Mouse (Mus musculus): Measurements from ENCODE around the gene 1700034I23Rik. TPM values are rescaled to one million over a fixed set of nuclear protein-coding genes. Genes with fewer than 3 reads are reported as not detected.
A peak's percentile ranks its signal among the peaks of the same experiment; 100 is the strongest.
"Not testable (repeated sequence)": the region's sequence is repeated elsewhere in the genome, so short reads cannot be mapped to it uniquely, and the experiment has no call there.

Gene 1700034I23Rik
- 0.12 TPM in 1 of 2 replicates, not detected in the other for total RNA-seq (2017)

DNA sequence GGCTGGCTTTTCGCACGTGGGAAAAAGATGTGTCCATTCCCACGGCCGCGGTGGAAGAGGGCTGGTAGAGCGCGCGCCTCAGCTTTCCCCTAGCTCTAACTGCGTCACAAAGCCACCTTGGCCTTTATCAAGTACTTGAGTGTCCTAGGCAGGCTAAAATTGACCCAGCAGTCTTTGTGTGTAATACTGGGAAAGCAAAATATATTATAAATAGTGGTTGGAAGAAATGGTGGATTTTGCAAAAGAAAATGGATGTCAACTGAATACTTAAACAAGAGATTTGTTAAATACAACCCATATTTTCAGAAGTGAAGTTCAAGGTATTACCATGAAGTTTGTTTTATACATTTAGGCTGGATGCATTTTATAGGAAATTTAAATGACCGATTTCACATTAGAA is at the start of gene 1700034I23Rik:
Gene 1700034I23Rik (minus strand): TSS at position 101 of the 400 bp plus-strand sequence.
- ATAC-seq (ENCODE audit: extremely low read depth, insufficient number of reproducible peaks, low FRiP score, poor library complexity, severe bottlenecking): not testable (repeated sequence)

DNA sequence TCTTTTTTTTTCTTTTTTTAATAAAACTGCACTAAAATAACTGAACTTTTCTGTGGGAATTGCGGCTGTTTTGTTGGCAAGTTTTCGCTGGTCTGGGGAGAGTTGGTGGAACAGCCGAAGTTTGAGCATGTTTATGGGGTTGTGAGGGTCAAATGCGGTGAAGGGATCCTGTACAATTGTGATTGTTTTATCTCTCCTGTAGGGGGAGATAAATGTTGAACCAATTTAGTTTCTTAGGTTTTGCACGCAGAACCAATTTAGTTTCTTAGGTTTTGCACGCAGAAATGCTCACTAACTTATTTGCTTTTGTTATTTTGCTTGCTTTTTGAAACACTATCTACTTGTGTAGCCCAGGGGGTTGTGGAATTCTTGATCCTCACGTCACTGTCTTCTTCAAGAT is 49.0 kb upstream of the 1700034I23Rik start:
- peak; percentile 17; the same call in 1 of the 2 replicates for ATAC-seq (ENCODE audit: extremely low read depth, insufficient number of reproducible peaks, low FRiP score, poor library complexity, severe bottlenecking)

DNA sequence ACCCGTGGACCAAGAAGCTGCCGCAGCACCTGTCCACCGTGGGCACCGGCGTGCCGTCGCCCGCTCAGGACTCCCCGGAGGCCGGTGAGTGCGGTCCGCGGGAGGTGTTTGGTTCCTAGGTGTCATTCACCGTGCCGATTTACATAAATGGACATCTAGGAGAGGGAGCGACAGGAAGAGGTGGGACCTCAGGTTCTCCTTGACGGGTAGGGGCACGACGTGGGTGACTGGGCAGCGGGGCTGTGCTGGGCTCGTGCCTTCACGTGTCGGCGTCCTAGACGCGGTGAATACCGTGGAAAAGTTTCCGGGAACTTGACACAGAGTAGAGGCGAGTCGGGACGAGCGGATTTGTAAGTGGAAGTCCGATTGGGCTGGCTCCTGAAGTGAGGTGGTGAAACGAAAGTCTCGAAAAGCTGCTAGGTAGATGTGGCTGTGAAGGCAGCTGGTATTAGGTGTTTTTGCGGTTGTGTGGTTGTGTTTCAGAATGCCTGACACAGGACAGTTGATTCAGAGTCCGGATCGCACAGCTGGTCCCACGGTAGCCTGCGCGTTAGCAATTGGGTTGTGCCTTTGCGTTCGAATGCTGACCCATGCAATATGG is 48.4 kb upstream of the 1700034I23Rik start:
- ATAC-seq (ENCODE audit: extremely low read depth, insufficient number of reproducible peaks, low FRiP score, poor library complexity, severe bottlenecking): peak; percentile 23; the same call in 1 of the 2 replicates

DNA sequence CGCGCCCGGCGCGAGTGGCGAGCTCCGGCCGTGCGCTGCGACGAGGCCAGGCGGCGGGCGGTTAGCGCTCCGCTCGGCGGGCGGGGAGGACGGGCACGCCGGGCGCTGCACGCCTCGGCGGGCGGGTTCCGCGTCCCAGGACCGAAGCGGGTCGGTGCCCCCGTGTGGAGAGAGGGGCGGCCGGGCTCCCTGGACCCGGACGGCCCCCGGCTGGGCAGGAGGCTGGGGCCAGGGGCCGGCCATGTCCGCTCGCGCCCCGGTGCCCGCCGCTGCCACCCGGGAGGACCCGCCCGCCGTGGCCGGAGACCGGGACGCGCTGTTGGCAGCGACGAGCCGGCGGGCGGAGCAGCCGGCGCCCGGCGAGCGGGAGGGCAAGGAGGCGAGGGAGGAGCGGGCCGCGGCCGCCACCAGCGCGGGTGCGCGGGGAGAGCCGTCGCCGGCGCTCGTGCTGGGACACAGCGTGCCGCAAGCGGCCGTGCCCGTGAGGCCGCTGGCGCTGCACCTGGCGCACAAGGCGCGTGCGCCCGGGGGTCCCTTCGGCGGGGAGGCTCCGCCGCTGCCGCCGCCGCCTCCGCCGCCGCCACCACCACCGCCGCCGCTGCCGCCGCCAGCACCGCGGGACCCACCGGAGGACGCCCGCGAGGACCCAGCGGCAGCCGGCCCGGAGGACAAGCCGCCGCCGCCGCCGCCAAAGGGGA is 47.7 kb upstream of the 1700034I23Rik start:
- ATAC-seq (ENCODE audit: extremely low read depth, insufficient number of reproducible peaks, low FRiP score, poor library complexity, severe bottlenecking): no peak

DNA sequence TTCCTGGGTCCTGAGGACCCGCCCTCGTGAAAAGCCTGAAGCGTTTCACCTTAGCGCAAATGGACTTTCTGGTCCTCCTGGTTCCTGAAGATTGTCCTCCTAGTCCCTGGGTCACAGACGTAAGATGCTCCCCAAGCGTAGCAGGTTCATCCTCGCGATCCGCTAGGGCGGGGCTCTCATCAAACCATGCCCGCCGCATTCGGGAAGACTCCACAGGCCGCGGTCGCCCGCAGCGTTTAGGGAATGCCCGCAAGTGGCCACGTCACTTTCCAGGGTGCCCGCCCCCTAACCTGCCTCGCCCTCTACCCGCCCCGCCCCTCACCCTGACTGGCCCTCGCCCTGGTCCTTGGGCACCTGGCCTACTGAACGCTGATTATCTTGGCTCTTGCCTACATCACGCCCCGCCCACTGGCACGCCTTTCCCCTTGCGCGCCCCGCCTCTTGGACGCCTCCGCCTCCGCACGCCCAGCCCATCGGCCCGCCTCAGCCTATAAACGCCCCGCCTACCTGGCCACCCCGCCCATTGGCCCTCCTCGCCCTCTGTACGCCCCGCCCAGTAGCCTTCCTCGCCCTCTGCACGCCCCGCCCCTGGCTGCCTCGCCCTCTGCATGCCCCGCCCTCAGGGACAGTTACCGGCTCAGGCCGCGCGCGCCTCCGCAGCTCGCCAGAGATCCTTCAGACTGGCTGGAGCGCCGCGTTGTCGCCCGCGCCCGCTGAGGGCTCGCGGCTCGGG is 47.0 kb upstream of the 1700034I23Rik start, which contains the start of gene Larp1b:
Gene Larp1b (plus strand): TSS at position 659 of the 733 bp plus-strand sequence.
- peak; percentile 95 for ATAC-seq (ENCODE audit: extremely low read depth, insufficient number of reproducible peaks, low FRiP score, poor library complexity, severe bottlenecking)

DNA sequence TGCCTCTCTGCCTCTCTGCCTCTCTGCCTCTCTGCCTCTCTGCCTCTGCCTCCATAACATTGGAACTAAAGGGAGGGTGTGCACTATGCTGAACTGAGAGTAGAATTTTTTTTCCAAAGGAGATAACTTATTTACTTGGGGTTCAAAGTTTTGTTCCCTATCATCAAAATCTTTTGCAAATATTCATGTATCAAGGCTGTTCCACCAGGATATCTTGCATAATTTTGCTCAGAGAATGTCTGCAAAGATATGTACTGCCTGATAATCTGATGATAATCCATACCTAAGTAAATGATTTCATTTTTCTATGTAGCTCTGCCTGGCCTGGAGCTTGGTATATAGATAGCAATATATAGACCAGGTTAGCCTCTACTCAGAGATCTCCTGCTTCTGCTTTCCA is 36.7 kb upstream of the 1700034I23Rik start:
- ATAC-seq (ENCODE audit: extremely low read depth, insufficient number of reproducible peaks, low FRiP score, poor library complexity, severe bottlenecking): no peak

DNA sequence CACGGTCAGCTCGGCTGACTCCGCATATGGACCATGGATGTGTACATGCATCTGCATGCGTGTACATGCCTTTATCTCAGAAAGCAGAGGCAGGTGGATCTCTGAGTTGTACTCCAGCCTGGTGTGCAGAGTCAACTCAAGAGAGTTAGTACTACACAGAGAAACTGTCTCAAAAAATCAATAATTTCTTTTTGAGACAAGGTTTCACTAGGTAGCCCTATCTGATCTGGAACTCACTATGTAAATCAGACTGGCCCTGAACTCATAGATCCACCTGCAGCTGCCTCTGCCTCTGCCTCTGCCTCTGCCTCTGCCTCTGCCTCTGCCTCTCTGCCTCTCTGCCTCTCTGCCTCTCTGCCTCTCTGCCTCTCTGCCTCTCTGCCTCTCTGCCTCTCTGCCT is 36.2 kb upstream of the 1700034I23Rik start:
- no peak for ATAC-seq (ENCODE audit: extremely low read depth, insufficient number of reproducible peaks, low FRiP score, poor library complexity, severe bottlenecking)

DNA sequence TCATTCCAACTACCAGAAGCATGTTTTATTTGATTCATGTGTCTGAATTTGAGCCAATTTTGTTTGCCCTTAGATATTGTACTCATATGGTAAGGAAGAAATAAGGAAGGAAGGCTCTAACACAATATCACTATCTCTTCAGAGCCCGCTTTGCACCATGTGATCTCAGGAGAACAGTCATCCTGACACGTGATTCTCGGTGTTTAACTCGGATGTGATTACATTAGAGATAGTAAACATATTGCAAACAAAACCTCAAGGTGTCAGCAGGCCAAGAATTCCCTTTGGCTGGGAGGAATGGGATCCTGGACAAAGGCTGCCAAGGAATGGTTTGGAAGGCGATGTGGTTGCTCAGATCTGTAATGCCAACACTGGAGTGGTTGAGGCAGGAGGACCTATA is 35.8 kb upstream of the 1700034I23Rik start:
- no peak for ATAC-seq (ENCODE audit: extremely low read depth, insufficient number of reproducible peaks, low FRiP score, poor library complexity, severe bottlenecking)

DNA sequence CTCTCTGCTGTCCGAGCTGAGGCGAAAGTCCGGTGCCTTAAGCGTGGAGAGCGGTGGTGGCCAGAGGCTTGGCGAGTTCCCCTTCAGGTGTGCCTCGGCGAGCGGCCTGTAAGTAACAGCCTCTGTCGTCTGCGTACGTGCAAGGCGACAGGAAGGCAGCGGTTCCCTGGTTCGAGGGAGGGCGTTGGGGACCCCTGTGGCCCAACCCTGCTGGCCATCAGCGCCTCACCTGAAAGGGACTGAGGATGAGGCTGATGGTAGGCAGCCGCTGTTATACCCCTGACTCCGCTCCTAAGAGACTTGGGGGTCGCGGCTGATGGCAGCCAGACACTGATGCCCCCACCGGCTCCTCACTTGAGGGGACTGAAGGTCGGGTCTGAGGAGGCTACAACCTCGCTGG is 8.0 kb downstream of the 1700034I23Rik start:
- not testable (repeated sequence) for ATAC-seq (ENCODE audit: extremely low read depth, insufficient number of reproducible peaks, low FRiP score, poor library complexity, severe bottlenecking)

DNA sequence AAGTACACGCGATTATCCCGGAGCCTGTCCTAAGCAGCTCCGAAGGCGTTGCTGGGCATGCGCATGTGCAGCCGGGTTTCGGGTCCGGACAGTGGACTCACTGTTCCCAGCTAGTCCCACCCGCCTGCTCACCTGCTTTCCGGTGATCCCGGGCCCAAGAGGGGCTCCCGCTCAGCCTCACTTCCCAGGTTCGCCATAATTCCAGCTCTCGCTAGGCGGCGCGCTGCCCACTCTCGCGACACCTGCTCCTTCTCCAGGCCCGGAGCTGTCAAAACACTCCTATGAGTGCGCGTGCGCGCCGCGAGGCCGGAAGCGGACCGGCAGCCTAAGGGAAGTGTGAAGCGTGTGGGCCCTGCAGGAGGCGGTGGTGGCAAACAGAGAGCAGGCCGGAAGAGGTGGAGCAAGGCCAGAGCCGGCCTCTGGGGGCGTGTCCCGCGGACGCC is 8.5 kb downstream of the 1700034I23Rik start:
- ATAC-seq (ENCODE audit: extremely low read depth, insufficient number of reproducible peaks, low FRiP score, poor library complexity, severe bottlenecking): peak; percentile 96

DNA sequence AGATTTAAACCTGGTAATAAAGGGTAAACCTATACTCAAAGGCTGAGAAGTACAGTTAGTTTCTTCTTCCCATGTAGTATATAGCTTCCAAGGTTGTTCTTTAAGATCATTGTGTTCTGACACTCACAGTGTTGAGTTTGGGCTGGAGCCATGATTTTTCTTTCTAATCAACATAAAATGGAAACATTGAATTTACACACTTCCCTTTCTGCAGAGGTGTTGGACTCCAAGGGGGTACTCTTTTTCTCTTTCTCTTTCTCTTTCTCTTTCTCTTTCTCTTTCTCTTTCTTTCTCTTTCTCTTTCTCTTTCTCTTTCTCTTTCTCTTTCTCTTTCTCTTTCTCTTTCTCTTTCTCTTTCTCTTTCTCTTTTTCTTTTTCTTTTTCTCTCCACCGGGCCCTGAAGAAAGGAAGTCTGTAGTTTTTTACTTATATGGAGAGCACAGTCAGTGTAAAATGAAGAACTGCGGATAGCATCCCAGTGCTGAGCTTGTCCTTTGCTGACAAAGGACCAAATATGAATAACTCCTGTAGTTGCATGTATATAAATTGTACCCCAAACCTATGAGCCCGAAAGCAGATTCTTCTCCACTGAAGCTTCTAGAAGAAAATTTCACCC is 49.1 kb downstream of the 1700034I23Rik start:
- not testable (repeated sequence) for ATAC-seq (ENCODE audit: extremely low read depth, insufficient number of reproducible peaks, low FRiP score, poor library complexity, severe bottlenecking)

Other genes starting within 250 kb of the 1700034I23Rik start
- 0.25 TPM in 1 of 2 replicates, not detected in the other for gene Slc25a31, start 193.7 kb downstream of the 1700034I23Rik start, total RNA-seq (2017)
- gene Hspa4l, start 158.0 kb downstream of the 1700034I23Rik start, total RNA-seq (2017): 21.3 and 23.0 TPM in 2 replicates
- gene Plk4, start 102.5 kb downstream of the 1700034I23Rik start, total RNA-seq (2017): 13.9 and 16.4 TPM in 2 replicates
- gene Mfsd8, start 55.7 kb downstream of the 1700034I23Rik start, total RNA-seq (2017): 7.9 and 9.1 TPM in 2 replicates
- gene Abhd18, start 55.6 kb downstream of the 1700034I23Rik start, total RNA-seq (2017): 12.5 and 13.0 TPM in 2 replicates
- 26.5 and 35.8 TPM in 2 replicates for gene Larp1b, start 47.3 kb upstream of the 1700034I23Rik start, total RNA-seq (2017)
- gene Pgrmc2, start 180.5 kb upstream of the 1700034I23Rik start, total RNA-seq (2017): 11.8 and 13.8 TPM in 2 replicates

Data from neutrophil, adult 5-6 weeks (primary cell).